Mouse (Mus musculus) ES-E14 (cell line): Measurements from ENCODE around the gene Ifi209. TPM values are rescaled to one million over a fixed set of nuclear protein-coding genes. Genes with fewer than 3 reads are reported as not detected.

Experiments used
- DNase-seq: peaks from one replicate; pipeline ENCODE4 v3.0.0-alpha.2; 2013; ENCODE audit warnings: low read depth, low spot score
- H3K27ac ChIP-seq: 2 replicates; pipeline ENCODE4 v1.5.1; 2012; ENCODE audit warnings: low read depth, mild to moderate bottlenecking, low read length, moderate library complexity, mixed read lengths; ENCODE audit not compliant: poor library complexity, insufficient read depth, severe bottlenecking
- H3K36me3 ChIP-seq: 2 replicates; pipeline ENCODE4 v1.6.1; 2012; ENCODE audit warnings: mild to moderate bottlenecking, low read length, moderate library complexity, mixed read lengths; ENCODE audit not compliant: control insufficient read depth, poor library complexity, insufficient read depth, severe bottlenecking
- H3K4me1 ChIP-seq, 2 experiments: fragments of 150-350 bp in 1 of 2; sonication (generic) in 1 of 2; 2 replicates each; pipeline ENCODE4 v1.6.1; 2012; ENCODE audit warnings: low read length in 2 of 2, mild to moderate bottlenecking in 1 of 2, mixed read lengths in 1 of 2; ENCODE audit not compliant: control insufficient read depth in 2 of 2, insufficient read depth in 2 of 2, poor library complexity in 1 of 2
- H3K4me3 ChIP-seq, 2 experiments: fragments of 150-350 bp in 1 of 2; sonication (generic) in 1 of 2; 2 replicates each; pipeline ENCODE4 v1.5.1; 2012; ENCODE audit warnings: low read length in 2 of 2, low read depth in 1 of 2, mild to moderate bottlenecking in 1 of 2, mixed read lengths in 1 of 2; ENCODE audit not compliant: insufficient read depth in 1 of 2, poor library complexity in 1 of 2, severe bottlenecking in 1 of 2
- H3K9ac ChIP-seq: 2 replicates; pipeline ENCODE4 v1.6.1; 2012; ENCODE audit warnings: low read depth, mild to moderate bottlenecking, low read length, mixed read lengths; ENCODE audit not compliant: poor library complexity, insufficient read depth, severe bottlenecking
- H3K9me3 ChIP-seq: fragments of 150-350 bp; sonication (generic); 2 replicates; pipeline ENCODE4 v1.6.1; 2012; ENCODE audit warnings: low read depth, mild to moderate bottlenecking, low read length; ENCODE audit not compliant: control insufficient read depth, insufficient read depth
- CHD2 ChIP-seq: IDR thresholded peaks from 2 replicates; pipeline ENCODE4 v1.6.1; 2014; ENCODE audit warnings: mild to moderate bottlenecking, low read depth, low read length, inconsistent platforms
- HCFC1 ChIP-seq: IDR thresholded peaks from 2 replicates; pipeline ENCODE4 v1.6.1; 2012; ENCODE audit warnings: low read length, inconsistent platforms, borderline replicate concordance; ENCODE audit not compliant: insufficient read depth
- MAFK ChIP-seq: IDR thresholded peaks from 2 replicates; pipeline ENCODE4 v1.6.1; 2014; ENCODE audit warnings: mild to moderate bottlenecking, low read depth, low read length, inconsistent platforms; ENCODE audit not compliant: insufficient read depth
- ZC3H11A ChIP-seq: IDR thresholded peaks from 2 replicates; pipeline ENCODE4 v1.6.1; 2012; ENCODE audit warnings: low read depth, mild to moderate bottlenecking, inconsistent platforms, low read length, borderline replicate concordance
- ZNF384 ChIP-seq: IDR thresholded peaks from 2 replicates; pipeline ENCODE4 v1.6.1; 2012; ENCODE audit warnings: low read depth, low read length, inconsistent platforms
- in situ Hi-C, 2 experiments: fragments of 600-800 bp; cut with MboI; formaldehyde crosslinking; loops; one replicate each; pipeline ENCODE4 v1.15.1; 2025; ENCODE audit warnings: low sequenced_read_pairs in 2 of 2, inconsistent platforms in 1 of 2; ENCODE audit not compliant: unreplicated experiment in 2 of 2
- total RNA-seq: library from RNA; depleted of rRNA; stranded (reverse); fragments of 300-350 nt; gene quantifications from 2 replicates; pipeline ENCODE4 v1.2.3, GENCODE M21; 2012; rRNA removed

Ifi209 gene
- total RNA-seq, 1 experiment, result not detected

DNA sequence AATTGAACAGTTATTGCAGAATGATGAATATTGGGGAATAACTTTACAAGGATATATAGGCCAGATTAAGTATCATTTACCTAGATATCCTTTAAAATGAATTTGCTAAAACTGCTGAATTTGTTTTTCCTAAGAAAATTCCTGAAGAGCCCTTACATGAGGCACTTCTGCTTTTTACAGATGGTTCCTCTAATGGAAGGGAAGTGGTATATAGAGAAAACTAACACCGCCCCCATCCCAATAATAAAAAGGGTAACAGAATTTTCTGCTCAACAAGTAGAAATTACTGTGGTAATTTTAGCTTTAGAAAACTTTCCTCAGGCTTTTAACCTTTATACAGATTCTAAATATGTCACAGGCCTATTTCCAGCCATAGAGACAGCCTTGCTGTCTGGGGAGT is 63.6 kb downstream of the Ifi209 start:
- H3K4me1 ChIP-seq, result no peaks in the 10 kb centered on the region
- no peak for DNase-seq
- no peak for TF ChIP-seq MAFK
- no peak for TF ChIP-seq ZC3H11A
- no peak for TF ChIP-seq HCFC1
- no peak for TF ChIP-seq ZNF384
- no peak for TF ChIP-seq CHD2
- H3K27ac ChIP-seq, result no peak overlapping the region
- H3K9ac ChIP-seq, result no peak overlapping the region
- no peak overlapping the region for H3K4me3 ChIP-seq
- no peaks in the 10 kb centered on the region for H3K36me3 ChIP-seq
- 0 out of 2 replicates have a peak, but pooled peaks cover 2% of the 10 kb centered on the region for H3K9me3 ChIP-seq
- in situ Hi-C loops, result no loop called here

Other genes starting within 250 kb of the Ifi209 start
- not detected in 2 replicates for gene Ifi206, start 139.9 kb upstream of the Ifi209 start, total RNA-seq
- gene Ifi214, start 95.0 kb upstream of the Ifi209 start, total RNA-seq, result not detected in 2 replicates
- gene Ifi213, start 31.6 kb upstream of the Ifi209 start, total RNA-seq, result 0.13 TPM in 1 of 2 replicates, not detected in the other
- gene Ifi208, start 42.8 kb downstream of the Ifi209 start, total RNA-seq, result not detected in 2 replicates
- not detected in 2 replicates for gene Ifi207, start 110.8 kb downstream of the Ifi209 start, total RNA-seq
- 0.58 TPM in 1 of 2 replicates, not detected in the other for gene Ifi204, start 136.0 kb downstream of the Ifi209 start, total RNA-seq